Mouse (Mus musculus): ENCODE measurements around the gene Mief1. TPM values are rescaled to one million over a fixed set of nuclear protein-coding genes. Genes with fewer than 3 reads are reported as not detected.
A peak's percentile ranks its signal among the peaks of the same experiment; 100 is the strongest.

The Mief1 gene
- 24.3 TPM for polyA plus RNA-seq (2012; fragmentation: generic; extraction: Trizol)

DNA sequence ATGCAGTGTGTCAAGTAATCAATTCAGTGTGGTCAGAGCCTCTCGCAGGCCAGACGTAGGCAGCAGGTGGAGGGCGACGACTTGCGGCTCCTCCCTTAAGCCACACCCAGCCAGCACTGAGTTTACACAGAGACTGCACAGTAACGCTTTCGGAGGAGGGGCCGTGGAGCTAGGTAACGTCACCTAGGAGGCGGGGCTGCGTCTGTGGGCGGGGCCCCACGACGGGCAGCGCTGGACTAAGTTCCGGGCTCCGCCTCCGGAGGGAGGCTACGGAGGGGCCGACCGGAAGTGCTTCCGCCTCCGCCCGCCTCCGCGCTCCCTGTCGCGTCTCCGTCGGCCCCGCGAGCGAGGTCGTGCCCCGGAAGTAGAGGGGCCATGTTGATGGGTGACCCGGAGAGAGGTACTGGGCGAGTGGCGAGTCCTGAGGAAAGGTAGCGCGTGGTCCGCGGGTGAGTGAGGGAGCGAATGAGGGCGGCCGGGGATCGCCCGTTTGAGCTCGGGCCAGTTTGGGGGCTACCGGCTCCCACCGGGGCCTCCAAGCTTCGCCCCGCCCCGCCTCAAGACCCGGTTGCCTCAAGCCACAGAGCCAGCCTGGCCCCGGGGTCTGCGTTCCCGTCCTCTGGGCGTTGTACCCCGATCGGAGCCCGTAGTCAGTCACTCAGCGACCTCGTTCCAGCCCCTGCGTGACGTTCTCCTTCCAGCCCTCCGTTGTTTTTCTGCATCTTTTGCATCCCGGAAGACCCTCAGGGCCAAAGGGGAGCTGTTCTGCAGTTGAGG is at the start of gene Mief1:
Gene Mief1, plus strand, starts transcription at position 286 of the 777 bp plus-strand sequence.
- TF ChIP-seq E2F4 (IDR thresholded peaks at IDR 0.05; ENCODE audit: insufficient read depth) (no peak), USF1 (IDR thresholded peaks at IDR 0.05; ENCODE audit: low read depth) (no peak), MAX (IDR thresholded peaks at IDR 0.05; ENCODE audit: low read depth) (no peak), MYOD1 (IDR thresholded peaks at IDR 0.05; ENCODE audit: control insufficient read depth in 1 of 3, insufficient read length in 2 of 3, low read depth in 2 of 3) (peak in 2 of 3 experiments; percentile 67 to 76), POLR2A (IDR thresholded peaks at IDR 0.05; ENCODE audit: insufficient read length, low read depth) (peak; percentile 64), CEBPB (IDR thresholded peaks at IDR 0.05; ENCODE audit: insufficient read depth, poor library complexity, severe bottlenecking) (no peak), MYOG (IDR thresholded peaks at IDR 0.05; ENCODE audit: control insufficient read depth in 1 of 3, insufficient read depth in 1 of 3, insufficient read length in 2 of 3, low read depth in 2 of 3) (peak; percentile 24 to 73 (median 43)), REST (IDR thresholded peaks at IDR 0.05; ENCODE audit: insufficient read depth, insufficient read length) (no peak), TCF3 (IDR thresholded peaks at IDR 0.05; ENCODE audit: insufficient read length, low read depth) (no peak), POLR2AphosphoS2 (IDR thresholded peaks at IDR 0.05; ENCODE audit: insufficient read length, low read depth) (peak; percentile 66), TCF12 (IDR thresholded peaks at IDR 0.05; ENCODE audit: insufficient read depth, poor library complexity, severe bottlenecking) (no peak), SRF (IDR thresholded peaks at IDR 0.05; ENCODE audit: control insufficient read depth, insufficient read length, low read depth) (peak; percentile 73)
- peak within 1 kb of the TSS; percentile 92 for H3K4me3 ChIP-seq
- H3K36me3 ChIP-seq (ENCODE audit: control insufficient read depth, insufficient read depth) = peaks cover 33% of the 10 kb centered on the region
- peak within 1 kb of the TSS; percentile 78 for H3K4me2 ChIP-seq (ENCODE audit: low read depth)
- peak within 1 kb of the TSS; percentile 62 for H3ac ChIP-seq (ENCODE audit: control insufficient read depth, insufficient read length)
- H3K79me2 ChIP-seq (ENCODE audit: control insufficient read depth, insufficient read depth) = peaks cover 34% of the 10 kb centered on the region
- H3K27me3 ChIP-seq (ENCODE audit: control insufficient read depth, insufficient read depth, insufficient read length) = no peaks in the 10 kb centered on the region

DNA sequence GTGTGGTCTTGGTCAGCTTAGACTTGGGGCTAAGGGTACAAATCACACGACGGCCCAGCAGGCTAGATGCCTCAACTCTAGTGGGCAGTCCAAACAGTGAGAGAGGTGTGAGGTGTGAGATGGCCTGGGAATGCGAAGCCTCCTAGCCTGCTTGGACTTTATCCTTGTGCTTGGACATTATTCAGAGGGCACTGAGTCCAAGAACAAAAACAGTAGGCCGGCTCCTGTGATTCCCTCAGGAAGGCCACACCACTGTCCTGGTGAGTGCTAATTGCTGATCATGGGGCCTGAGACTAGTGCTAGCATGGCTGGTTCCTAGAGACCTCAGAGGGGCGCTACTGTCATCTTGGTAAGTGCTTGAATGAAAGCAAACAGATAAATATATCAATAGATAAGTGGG is 44.9 kb upstream of the Mief1 start:
- Histone ChIP-seq H3K36me3 (ENCODE audit: control insufficient read depth, insufficient read depth) (no peaks in the 10 kb centered on the region), H3ac (ENCODE audit: control insufficient read depth, insufficient read length) (no peak overlapping the region), H3K79me2 (ENCODE audit: control insufficient read depth, insufficient read depth) (peaks cover 16% of the 10 kb centered on the region), H3K27me3 (ENCODE audit: control insufficient read depth, insufficient read depth, insufficient read length) (no peaks in the 10 kb centered on the region), H3K4me2 (ENCODE audit: low read depth) (no peak overlapping the region), H3K4me3 (no peak overlapping the region)
- TF ChIP-seq REST (IDR thresholded peaks at IDR 0.05; ENCODE audit: insufficient read depth, insufficient read length) (no peak), SRF (IDR thresholded peaks at IDR 0.05; ENCODE audit: control insufficient read depth, insufficient read length, low read depth) (no peak), MYOG (IDR thresholded peaks at IDR 0.05; ENCODE audit: control insufficient read depth in 1 of 3, insufficient read depth in 1 of 3, insufficient read length in 2 of 3, low read depth in 2 of 3) (no peak), POLR2AphosphoS2 (IDR thresholded peaks at IDR 0.05; ENCODE audit: insufficient read length, low read depth) (no peak), USF1 (IDR thresholded peaks at IDR 0.05; ENCODE audit: low read depth) (no peak), TCF12 (IDR thresholded peaks at IDR 0.05; ENCODE audit: insufficient read depth, poor library complexity, severe bottlenecking) (no peak), MYOD1 (IDR thresholded peaks at IDR 0.05; ENCODE audit: control insufficient read depth in 1 of 3, insufficient read length in 2 of 3, low read depth in 2 of 3) (no peak), CEBPB (IDR thresholded peaks at IDR 0.05; ENCODE audit: insufficient read depth, poor library complexity, severe bottlenecking) (no peak), TCF3 (IDR thresholded peaks at IDR 0.05; ENCODE audit: insufficient read length, low read depth) (no peak), MAX (IDR thresholded peaks at IDR 0.05; ENCODE audit: low read depth) (no peak), POLR2A (IDR thresholded peaks at IDR 0.05; ENCODE audit: insufficient read length, low read depth) (no peak)

DNA sequence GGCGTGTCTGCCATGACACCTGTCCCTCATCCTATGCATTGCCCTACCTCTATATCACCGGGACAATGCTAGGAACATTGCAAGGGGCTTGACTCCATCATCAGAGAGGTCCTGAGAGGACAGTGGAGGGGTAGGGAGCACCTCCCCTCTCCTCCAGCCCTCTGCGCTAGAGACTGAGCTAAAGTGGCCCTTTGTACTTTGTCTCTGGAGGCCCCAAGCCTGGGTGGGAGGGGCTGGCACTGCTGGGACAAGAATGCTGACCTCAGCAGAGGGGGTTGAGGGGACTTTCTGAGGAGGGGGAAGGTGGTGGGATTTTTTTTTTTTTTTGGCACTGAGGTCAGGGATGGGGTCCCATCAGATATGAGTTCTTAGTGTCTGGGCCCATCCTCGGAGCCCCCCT is 43.7 kb upstream of the Mief1 start:
- no peak overlapping the region for H3K4me3 ChIP-seq

GRCm38 (mm10) chr15:80191585-80192245 is 42.1 kb upstream of the Mief1 start:
- Histone ChIP-seq H3K4me2 (ENCODE audit: low read depth) (no peak overlapping the region), H3K36me3 (ENCODE audit: control insufficient read depth, insufficient read depth) (no peaks in the 10 kb centered on the region), H3K79me2 (ENCODE audit: control insufficient read depth, insufficient read depth) (peaks cover 12% of the 10 kb centered on the region), H3ac (ENCODE audit: control insufficient read depth, insufficient read length) (no peak overlapping the region), H3K27me3 (ENCODE audit: control insufficient read depth, insufficient read depth, insufficient read length) (no peaks in the 10 kb centered on the region), H3K4me3 (no peak overlapping the region)
- TF ChIP-seq E2F4 (IDR thresholded peaks at IDR 0.05; ENCODE audit: insufficient read depth) = no peak
- no peak for TF ChIP-seq REST (IDR thresholded peaks at IDR 0.05; ENCODE audit: insufficient read depth, insufficient read length)
- TF ChIP-seq TCF12 (IDR thresholded peaks at IDR 0.05; ENCODE audit: insufficient read depth, poor library complexity, severe bottlenecking) = no peak
- TF ChIP-seq MAX (IDR thresholded peaks at IDR 0.05; ENCODE audit: low read depth) = no peak
- TF ChIP-seq USF1 (IDR thresholded peaks at IDR 0.05; ENCODE audit: low read depth) = no peak
- no peak for TF ChIP-seq SRF (IDR thresholded peaks at IDR 0.05; ENCODE audit: control insufficient read depth, insufficient read length, low read depth)
- no peak for TF ChIP-seq CEBPB (IDR thresholded peaks at IDR 0.05; ENCODE audit: insufficient read depth, poor library complexity, severe bottlenecking)
- TF ChIP-seq MYOG (IDR thresholded peaks at IDR 0.05; ENCODE audit: control insufficient read depth in 1 of 3, insufficient read depth in 1 of 3, insufficient read length in 2 of 3, low read depth in 2 of 3) = no peak
- TF ChIP-seq POLR2AphosphoS2 (IDR thresholded peaks at IDR 0.05; ENCODE audit: insufficient read length, low read depth) = no peak
- TF ChIP-seq TCF3 (IDR thresholded peaks at IDR 0.05; ENCODE audit: insufficient read length, low read depth) = no peak
- TF ChIP-seq MYOD1 (IDR thresholded peaks at IDR 0.05; ENCODE audit: control insufficient read depth in 1 of 3, insufficient read length in 2 of 3, low read depth in 2 of 3) = no peak
- TF ChIP-seq POLR2A (IDR thresholded peaks at IDR 0.05; ENCODE audit: insufficient read length, low read depth) = no peak

More for the DNA sequence above, 43.7 kb upstream of the Mief1 start:
- no peaks in the 10 kb centered on the region for H3K27me3 ChIP-seq (ENCODE audit: control insufficient read depth, insufficient read depth, insufficient read length)
- H3ac ChIP-seq (ENCODE audit: control insufficient read depth, insufficient read length) = no peak overlapping the region
- H3K79me2 ChIP-seq (ENCODE audit: control insufficient read depth, insufficient read depth) = peaks cover 16% of the 10 kb centered on the region
- H3K36me3 ChIP-seq (ENCODE audit: control insufficient read depth, insufficient read depth) = no peaks in the 10 kb centered on the region
- H3K4me2 ChIP-seq (ENCODE audit: low read depth) = no peak overlapping the region
- TF ChIP-seq CEBPB (IDR thresholded peaks at IDR 0.05; ENCODE audit: insufficient read depth, poor library complexity, severe bottlenecking) = no peak
- TF ChIP-seq REST (IDR thresholded peaks at IDR 0.05; ENCODE audit: insufficient read depth, insufficient read length) = no peak
- TF ChIP-seq MAX (IDR thresholded peaks at IDR 0.05; ENCODE audit: low read depth) = no peak
- no peak for TF ChIP-seq TCF12 (IDR thresholded peaks at IDR 0.05; ENCODE audit: insufficient read depth, poor library complexity, severe bottlenecking)
- no peak for TF ChIP-seq MYOG (IDR thresholded peaks at IDR 0.05; ENCODE audit: control insufficient read depth in 1 of 3, insufficient read depth in 1 of 3, insufficient read length in 2 of 3, low read depth in 2 of 3)
- no peak for TF ChIP-seq USF1 (IDR thresholded peaks at IDR 0.05; ENCODE audit: low read depth)
- TF ChIP-seq TCF3 (IDR thresholded peaks at IDR 0.05; ENCODE audit: insufficient read length, low read depth) = no peak
- no peak for TF ChIP-seq POLR2A (IDR thresholded peaks at IDR 0.05; ENCODE audit: insufficient read length, low read depth)
- TF ChIP-seq SRF (IDR thresholded peaks at IDR 0.05; ENCODE audit: control insufficient read depth, insufficient read length, low read depth) = no peak
- TF ChIP-seq POLR2AphosphoS2 (IDR thresholded peaks at IDR 0.05; ENCODE audit: insufficient read length, low read depth) = no peak
- no peak for TF ChIP-seq MYOD1 (IDR thresholded peaks at IDR 0.05; ENCODE audit: control insufficient read depth in 1 of 3, insufficient read length in 2 of 3, low read depth in 2 of 3)
- TF ChIP-seq E2F4 (IDR thresholded peaks at IDR 0.05; ENCODE audit: insufficient read depth) = no peak

Data from myocyte (in vitro differentiated cells).